Mouse (Mus musculus): ENCODE measurements around the gene Pon3.

Pon3 gene

GRCm38 (mm10) chr6:5177967-5178891 is 77.9 kb downstream of the Pon3 start:
- no peak for DNase-seq

GRCm38 (mm10) chr6:5174179-5174812 is 81.8 kb downstream of the Pon3 start:
- DNase-seq: no peak

- no peak for DNase-seq
These were observed 83.5 kb downstream of the Pon3 start for GRCm38 (mm10) chr6:5172571-5172970.

- no peak for DNase-seq
These were observed 84.7 kb downstream of the Pon3 start for GRCm38 (mm10) chr6:5171418-5171817.
